Mouse (Mus musculus) megakaryocyte, embryonic 14.5 days (primary cell): ENCODE measurements at regions not wholly inside any gene's neighbourhood (a gene's known extent, or its start where the extent isn't known, plus 50 kb on each side); places are given as distances from the start of the nearest gene placed in this dataset.
"Not testable (repeated sequence)": the region's sequence is repeated elsewhere in the genome, so short reads cannot be mapped to it uniquely, and the experiment has no call there.

Experiments
- H3K27me3 ChIP-seq: replicated peaks from 2 replicates; pipeline ENCODE3; 2012; ENCODE audit warnings: inconsistent platforms
- H3K36me3 ChIP-seq: replicated peaks from 2 replicates; pipeline ENCODE3; 2012; ENCODE audit warnings: low read length, inconsistent platforms, mixed read lengths
- H3K4me1 ChIP-seq: 2 replicates; pipeline ENCODE4 v1.6.1; 2012; ENCODE audit warnings: inconsistent platforms
- H3K4me3 ChIP-seq: replicated peaks from 2 replicates; pipeline ENCODE3; 2012; ENCODE audit warnings: moderate library complexity, mild to moderate bottlenecking, inconsistent platforms
- H3K9me3 ChIP-seq: 2 replicates; pipeline ENCODE4 v1.6.1; 2012; ENCODE audit warnings: inconsistent platforms
- FLI1 ChIP-seq: IDR thresholded peaks from 2 replicates; pipeline ENCODE4 v1.6.1; 2012; ENCODE audit warnings: low read length, inconsistent platforms, mixed read lengths
- GATA1 ChIP-seq: IDR thresholded peaks from 3 replicates; pipeline ENCODE4 v1.6.1; 2012; ENCODE audit warnings: mixed read lengths, low read length, inconsistent platforms, borderline replicate concordance

- Histone ChIP-seq H3K36me3 (no peaks in the 10 kb centered on the region), H3K4me3 (no peak overlapping the region), H3K27me3 (no peaks in the 10 kb centered on the region), H3K4me1 (no peaks in the 10 kb centered on the region; the same call in 1 of the 2 replicates), H3K9me3 (peaks cover 23% of the 10 kb centered on the region)
- TF ChIP-seq FLI1 (no peak), GATA1 (no peak)
Measured at GRCm38 (mm10) chr10:117469573-117470090, 89.8 kb upstream of the Cpsf6 start.

DNA sequence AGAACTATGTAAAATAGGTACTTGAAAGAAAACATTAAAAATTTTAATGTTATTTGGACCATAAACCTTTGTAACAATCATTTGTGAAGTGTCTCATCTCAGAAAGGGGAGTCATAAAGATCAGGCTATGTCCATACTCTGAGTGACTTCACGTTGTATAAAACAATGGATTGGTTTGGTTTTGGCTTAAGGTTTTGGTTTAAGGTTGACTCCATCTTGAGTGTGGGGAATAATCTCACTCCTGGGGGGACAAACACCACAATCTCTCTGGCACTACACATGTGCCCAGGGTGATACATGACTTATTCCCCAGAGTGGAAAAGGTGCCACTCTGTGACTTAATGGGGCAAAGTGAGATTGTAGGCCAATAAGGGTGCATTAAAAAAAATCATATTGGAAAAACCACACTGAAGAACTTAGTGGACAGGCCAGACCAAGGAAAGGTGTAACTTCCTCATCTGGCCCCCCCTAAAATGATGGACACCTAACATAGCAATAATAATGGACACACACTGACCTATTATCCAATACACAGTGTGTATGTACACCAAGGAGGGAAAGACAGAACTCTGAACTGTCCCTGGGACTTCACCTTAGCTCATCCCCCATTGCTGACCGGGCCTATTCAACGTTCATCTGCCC, 89.2 kb upstream of the Cpsf6 start:
- H3K4me1 ChIP-seq, result no peaks in the 10 kb centered on the region; the same call in 1 of the 2 replicates
- H3K4me3 ChIP-seq, result no peak overlapping the region
- H3K36me3 ChIP-seq, result no peaks in the 10 kb centered on the region
- H3K9me3 ChIP-seq, result peaks cover 20% of the 10 kb centered on the region
- H3K27me3 ChIP-seq, result no peaks in the 10 kb centered on the region
- no peak for TF ChIP-seq GATA1
- TF ChIP-seq FLI1, result no peak

DNA sequence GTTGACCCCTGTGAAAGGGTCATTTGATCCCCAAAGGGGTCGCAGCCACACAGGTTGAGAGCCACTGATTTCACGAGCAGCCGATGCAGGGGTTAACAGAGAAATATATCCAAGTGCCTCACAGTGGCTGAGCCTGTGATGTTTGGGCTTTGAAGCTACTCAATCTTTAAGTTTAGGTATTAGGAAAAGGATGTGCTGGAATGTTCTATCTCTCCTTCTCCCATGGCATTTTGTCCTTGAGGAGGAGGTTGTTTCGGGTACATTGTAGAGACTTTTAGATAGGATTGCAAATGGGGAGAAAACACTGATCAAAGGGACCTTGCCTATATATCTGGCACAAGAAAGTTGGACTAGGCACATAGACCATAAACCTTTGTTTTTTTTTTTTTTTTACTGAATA, 88.6 kb upstream of the Cpsf6 start:
- no peak overlapping the region for H3K4me3 ChIP-seq
- H3K4me1 ChIP-seq, result no peaks in the 10 kb centered on the region; the same call in 1 of the 2 replicates
- no peaks in the 10 kb centered on the region for H3K27me3 ChIP-seq
- H3K9me3 ChIP-seq, result peaks cover 14% of the 10 kb centered on the region
- H3K36me3 ChIP-seq, result no peaks in the 10 kb centered on the region
- no peak for TF ChIP-seq FLI1

DNA sequence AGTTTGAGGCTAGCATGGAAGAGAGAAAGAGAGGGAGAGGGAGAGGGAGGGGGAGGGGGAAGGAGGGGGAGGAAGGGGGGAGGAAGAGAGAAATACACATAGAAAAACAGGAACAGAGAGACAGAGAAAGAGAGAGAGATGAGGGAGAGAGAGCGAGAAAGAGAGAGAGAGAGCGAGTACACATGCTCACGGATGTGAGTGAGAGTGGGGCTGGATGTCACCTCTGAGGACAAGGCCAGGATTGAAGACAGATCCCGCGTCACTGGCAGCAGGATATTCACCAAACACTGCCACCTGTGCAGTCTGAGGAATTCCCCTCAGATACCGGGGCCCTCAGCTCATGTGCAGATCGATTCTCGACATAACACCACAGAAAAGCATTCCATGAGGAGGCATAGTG, 87.3 kb upstream of the Cpsf6 start:
- Histone ChIP-seq H3K9me3 (0 out of 2 replicates have a peak, but pooled peaks cover 7% of the 10 kb centered on the region), H3K4me1 (peaks cover 2% of the 10 kb centered on the region), H3K36me3 (no peaks in the 10 kb centered on the region), H3K27me3 (no peaks in the 10 kb centered on the region), H3K4me3 (no peak overlapping the region)
- no peak for TF ChIP-seq FLI1
- no peak for TF ChIP-seq GATA1

GRCm38 (mm10) chr10:117466391-117466790, 86.6 kb upstream of the Cpsf6 start:
- 0 out of 2 replicates have a peak, but pooled peaks cover 7% of the 10 kb centered on the region for H3K9me3 ChIP-seq
- peaks cover 8% of the 10 kb centered on the region for H3K4me1 ChIP-seq
- TF ChIP-seq GATA1, result no peak
- TF ChIP-seq FLI1, result no peak
- peaks cover 3% of the 10 kb centered on the region for H3K27me3 ChIP-seq
- no peaks in the 10 kb centered on the region for H3K36me3 ChIP-seq
- no peak overlapping the region for H3K4me3 ChIP-seq

DNA sequence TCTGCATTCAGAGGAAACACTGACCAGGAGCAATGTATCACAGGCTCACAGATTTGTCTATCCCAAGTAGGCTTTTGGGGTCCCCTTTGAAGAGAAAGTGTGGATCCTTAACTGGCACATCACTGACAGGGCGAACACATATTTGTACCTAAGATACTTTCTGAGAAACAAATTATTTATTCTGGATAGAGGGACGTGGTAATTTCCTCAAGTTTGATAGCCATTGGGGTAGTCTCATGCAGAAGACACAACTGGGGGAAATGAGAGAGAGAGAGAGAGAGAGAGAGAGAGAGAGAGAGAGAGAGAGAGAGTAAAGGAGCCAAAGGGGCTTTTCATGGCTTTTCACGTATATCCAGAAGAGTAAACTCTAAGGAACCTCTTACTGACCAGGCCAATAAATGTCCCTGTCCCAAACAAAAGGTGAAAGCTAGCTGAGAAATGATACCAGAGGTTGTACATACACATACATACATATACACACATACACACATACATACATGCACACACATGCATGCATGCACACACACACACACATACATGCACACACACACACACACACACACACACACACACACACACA, 85.9 kb upstream of the Cpsf6 start:
- Histone ChIP-seq H3K36me3 (no peaks in the 10 kb centered on the region), H3K27me3 (peaks cover 5% of the 10 kb centered on the region), H3K4me1 (peaks cover 8% of the 10 kb centered on the region), H3K4me3 (no peak overlapping the region), H3K9me3 (0 out of 2 replicates have a peak, but pooled peaks cover 7% of the 10 kb centered on the region)
- TF ChIP-seq FLI1, result no peak
- TF ChIP-seq GATA1, result no peak

GRCm38 (mm10) chr10:117465058-117465660, 85.3 kb upstream of the Cpsf6 start:
- H3K36me3 ChIP-seq, result no peaks in the 10 kb centered on the region
- H3K27me3 ChIP-seq, result peaks cover 9% of the 10 kb centered on the region
- H3K4me1 ChIP-seq, result peaks cover 8% of the 10 kb centered on the region
- no peak overlapping the region for H3K4me3 ChIP-seq
- H3K9me3 ChIP-seq, result 0 out of 2 replicates have a peak, but pooled peaks cover 4% of the 10 kb centered on the region
- TF ChIP-seq GATA1 (no peak), FLI1 (no peak)

DNA sequence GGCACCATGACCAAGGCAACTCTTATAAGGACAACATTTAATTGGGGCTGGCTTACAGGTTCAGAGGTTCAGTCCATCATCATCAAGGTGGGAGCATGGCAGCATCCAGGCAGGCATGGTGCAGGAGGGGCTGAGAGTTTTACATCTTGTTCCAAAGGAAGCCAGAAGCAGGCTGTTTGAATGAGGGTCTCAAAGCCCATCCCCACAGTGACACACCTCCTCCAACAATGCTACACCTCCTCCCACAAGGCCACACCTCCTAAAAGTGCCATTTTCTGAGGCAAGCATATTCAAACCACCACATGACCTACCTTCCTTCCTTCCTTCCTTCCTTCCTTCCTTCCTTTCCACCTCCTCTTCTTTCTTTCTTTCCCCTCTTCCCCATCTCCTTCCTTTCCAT, 84.5 kb upstream of the Cpsf6 start:
- H3K4me1 ChIP-seq, H3K36me3 ChIP-seq, H3K27me3 ChIP-seq, H3K9me3 ChIP-seq, H3K4me3 ChIP-seq: not testable (repeated sequence)

DNA sequence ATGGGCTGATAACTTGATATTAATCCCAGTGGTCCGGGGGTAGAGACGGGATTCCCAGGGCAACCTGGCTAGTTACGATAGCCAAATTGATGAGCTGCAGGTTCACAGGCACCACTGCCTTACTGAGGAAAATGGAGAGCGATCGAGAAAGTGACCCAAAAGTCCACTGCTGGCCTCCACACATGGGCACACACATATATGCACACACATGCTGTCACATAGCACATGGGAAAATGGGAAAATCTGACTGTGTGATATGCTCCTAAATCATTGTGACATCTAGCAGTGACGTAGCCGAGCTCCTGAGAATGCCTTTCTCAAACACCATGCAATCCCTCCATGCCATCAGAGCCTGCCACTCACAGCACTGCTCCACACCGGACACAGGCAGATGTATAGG, 83.8 kb upstream of the Cpsf6 start:
- Histone ChIP-seq H3K27me3 (peaks cover 10% of the 10 kb centered on the region), H3K9me3 (0 out of 2 replicates have a peak, but pooled peaks cover 4% of the 10 kb centered on the region), H3K4me3 (no peak overlapping the region), H3K4me1 (peaks cover 8% of the 10 kb centered on the region), H3K36me3 (no peaks in the 10 kb centered on the region)
- no peak for TF ChIP-seq FLI1
- TF ChIP-seq GATA1, result no peak

DNA sequence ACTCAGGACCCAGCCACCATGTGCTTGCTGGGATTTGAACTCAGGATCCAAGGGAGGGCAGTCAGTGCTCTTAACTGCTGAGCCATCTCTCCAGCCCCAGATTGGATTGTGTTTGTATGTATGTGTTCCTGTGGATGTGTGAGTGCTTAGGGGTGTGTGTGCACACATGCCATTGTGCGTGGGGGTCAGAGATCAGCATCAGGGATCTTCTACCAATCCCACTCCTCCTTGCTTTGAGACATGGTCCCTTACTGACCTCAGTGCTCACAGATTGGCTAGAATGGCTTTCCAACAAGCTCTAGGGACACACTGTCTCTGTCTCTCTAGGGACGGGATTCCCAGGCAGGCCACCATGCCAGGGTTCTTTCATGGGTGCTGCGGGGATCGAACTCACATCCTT, 83.1 kb upstream of the Cpsf6 start:
- no peaks in the 10 kb centered on the region for H3K36me3 ChIP-seq

More for the DNA sequence above, 83.1 kb upstream of the Cpsf6 start:
- Histone ChIP-seq H3K4me3 (no peak overlapping the region), H3K9me3 (0 out of 2 replicates have a peak, but pooled peaks cover 4% of the 10 kb centered on the region), H3K4me1 (peaks cover 8% of the 10 kb centered on the region), H3K27me3 (peaks cover 10% of the 10 kb centered on the region)
- TF ChIP-seq GATA1, result no peak
- no peak for TF ChIP-seq FLI1
